Mouse (Mus musculus): ENCODE measurements around the gene Nudt22.

The Nudt22 gene

DNA sequence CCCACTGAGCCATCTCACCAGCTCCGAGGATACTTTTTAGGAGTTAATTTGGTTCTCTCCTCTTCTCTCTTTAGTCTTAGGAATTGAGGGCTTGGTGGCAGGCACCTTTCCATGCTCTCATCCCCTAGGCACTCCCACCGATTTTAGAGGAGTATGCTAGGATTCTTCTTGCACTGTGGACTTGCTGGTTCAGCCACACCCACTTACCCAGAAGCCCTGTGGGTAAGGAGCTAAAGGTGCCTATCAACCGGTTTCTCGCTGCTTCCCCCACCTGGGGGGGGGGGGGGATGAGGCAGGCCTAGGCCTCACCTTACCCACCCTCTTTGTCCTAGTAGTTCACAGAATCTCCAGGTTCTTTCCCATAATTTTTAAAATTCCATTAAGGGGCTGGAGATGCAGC, 48.2 kb downstream of the Nudt22 start:
- DNase-seq, result no peak

- DNase-seq, result no peak
Measured at GRCm38 (mm10) chr19:6943709-6944108, 52.2 kb downstream of the Nudt22 start.
